Mouse (Mus musculus) liver, postnatal 0 days (tissue): Measurements from ENCODE around the gene Drd4.

Experiments
- CTCF ChIP-seq: sonication (generic); IDR thresholded peaks from 2 replicates; pipeline ENCODE4 v1.5.1; 2016; ENCODE audit warnings: antibody characterized with exemption, low read depth
- EP300 ChIP-seq: IDR thresholded peaks from 2 replicates; pipeline ENCODE4 v1.6.1; 2016; ENCODE audit warnings: antibody characterized with exemption, low read depth, mild to moderate bottlenecking

DNA sequence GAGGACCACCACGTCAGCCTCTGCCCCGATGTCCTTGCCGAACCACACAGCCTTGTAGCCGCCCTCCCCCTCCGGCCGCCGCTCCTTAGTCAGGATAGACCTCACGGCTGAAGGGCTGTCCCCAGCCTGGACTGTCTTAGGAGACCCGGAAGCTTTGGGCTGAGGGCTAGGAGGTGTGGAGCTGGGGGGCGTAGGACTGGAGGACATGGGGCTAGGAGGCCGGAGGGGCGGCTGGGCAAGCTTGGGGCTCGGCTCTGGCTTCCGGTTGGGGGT is 22.6 kb upstream of the Drd4 start:
- TF ChIP-seq CTCF (no peak), EP300 (no peak)
